Mouse (Mus musculus) G1E (cell line): ENCODE measurements around the gene Ablim2.

Experiments
- CTCF ChIP-seq: IDR thresholded peaks from 2 replicates; pipeline ENCODE4 v1.5.1; 2012; ENCODE audit warnings: low read depth, low read length, inconsistent platforms, mixed read lengths
- GATA1 ChIP-seq: IDR thresholded peaks from 2 replicates; pipeline ENCODE4 v1.6.1; 2012; ENCODE audit warnings: borderline replicate concordance, low read length, inconsistent platforms, mixed read lengths
- GATA2 ChIP-seq: IDR thresholded peaks from 2 replicates; pipeline ENCODE4 v1.6.1; 2012; ENCODE audit warnings: low read depth, low read length, inconsistent platforms, borderline replicate concordance

GRCm38 (mm10) chr5:35897147-35897546 lies 139.5 kb downstream of the Ablim2 start:
- no peak for TF ChIP-seq CTCF
- TF ChIP-seq GATA1 = no peak
- TF ChIP-seq GATA2 = no peak
